Mouse (Mus musculus) myocyte (in vitro differentiated cells): ENCODE data around the gene Ankrd50.

Experiments
- CEBPB ChIP-seq: IDR thresholded peaks from 2 replicates; pipeline ENCODE4 v1.6.1; 2011; ENCODE audit warnings: mild to moderate bottlenecking, moderate library complexity; ENCODE audit not compliant: poor library complexity, insufficient read depth, severe bottlenecking
- E2F4 ChIP-seq: IDR thresholded peaks from one replicate; pipeline ENCODE4 v1.6.1; 2011; ENCODE audit warnings: mild to moderate bottlenecking, control low read depth, moderate library complexity; ENCODE audit not compliant: insufficient read depth
- MAX ChIP-seq: IDR thresholded peaks from one replicate; pipeline ENCODE4 v1.6.1; 2011; ENCODE audit warnings: low read depth, mild to moderate bottlenecking, control low read depth
- MYOG ChIP-seq, 3 experiments: IDR thresholded peaks; one replicate each; pipeline ENCODE4 v1.6.1; 2011; ENCODE audit warnings: control low read depth in 2 of 3, low read depth in 2 of 3, mild to moderate bottlenecking in 2 of 3; ENCODE audit not compliant: insufficient read length in 2 of 3, control insufficient read depth in 1 of 3, insufficient read depth in 1 of 3
- POLR2A ChIP-seq: IDR thresholded peaks from one replicate; pipeline ENCODE4 v1.6.1; 2011; ENCODE audit warnings: low read depth, mild to moderate bottlenecking, control low read depth, moderate library complexity; ENCODE audit not compliant: insufficient read length
- POLR2AphosphoS2 ChIP-seq: IDR thresholded peaks from one replicate; pipeline ENCODE4 v1.6.1; 2011; ENCODE audit warnings: low read depth, control low read depth; ENCODE audit not compliant: insufficient read length
- REST ChIP-seq: IDR thresholded peaks from one replicate; pipeline ENCODE4 v1.6.1; 2011; ENCODE audit warnings: mild to moderate bottlenecking, control low read depth, moderate library complexity; ENCODE audit not compliant: insufficient read depth, insufficient read length
- USF1 ChIP-seq: IDR thresholded peaks from one replicate; pipeline ENCODE4 v1.6.1; 2011; ENCODE audit warnings: low read depth, mild to moderate bottlenecking, control low read depth, moderate library complexity

DNA sequence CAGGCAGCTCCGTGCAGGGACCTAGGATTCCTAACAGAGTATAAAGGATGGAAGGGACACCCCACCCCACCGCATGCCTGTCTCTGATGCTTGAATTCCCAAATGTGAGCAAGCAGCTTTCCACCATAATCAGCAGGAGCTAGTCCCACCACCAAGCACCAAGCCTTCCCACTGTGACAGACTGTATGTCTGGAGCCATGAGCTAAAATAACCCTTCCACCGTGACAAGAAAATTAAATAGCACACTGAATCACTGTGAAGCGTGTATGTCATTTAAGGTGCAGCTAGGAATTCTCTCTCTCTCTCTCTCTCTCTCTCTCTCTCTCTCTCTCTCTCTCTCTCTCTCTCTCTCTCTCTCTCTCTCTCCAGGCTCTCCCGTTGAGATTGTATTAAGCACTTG lies 16.7 kb upstream of the Ankrd50 start:
- no peak for TF ChIP-seq USF1
- no peak for TF ChIP-seq REST
- no peak for TF ChIP-seq MYOG (IDR thresholded peaks at IDR 0.05; ENCODE audit: control insufficient read depth in 1 of 3, insufficient read depth in 1 of 3, insufficient read length in 2 of 3, low read depth in 2 of 3)
- TF ChIP-seq POLR2A, result no peak
- TF ChIP-seq POLR2AphosphoS2, result no peak
- TF ChIP-seq MAX, result no peak
- TF ChIP-seq CEBPB, result no peak
- TF ChIP-seq E2F4, result no peak
